Mouse (Mus musculus) telencephalon, adult 2 months (tissue): ENCODE data around the gene Pdgfc.
"Not testable (repeated sequence)": the region's sequence is repeated elsewhere in the genome, so short reads cannot be mapped to it uniquely, and the experiment has no call there.

Source experiments
- DNase-seq: peaks from one replicate; pipeline ENCODE4 v3.0.0-alpha.2; 2011; ENCODE audit warnings: low read depth, low spot score

Gene Pdgfc

GRCm38 (mm10) chr3:81045344-81046050 lies 9.3 kb downstream of the Pdgfc start:
- DNase-seq, result no peak

- no peak for DNase-seq
These were observed 10.7 kb downstream of the Pdgfc start for GRCm38 (mm10) chr3:81046652-81047607.

- DNase-seq, result no peak
These were observed 15.3 kb downstream of the Pdgfc start for GRCm38 (mm10) chr3:81051522-81051921.

GRCm38 (mm10) chr3:81052422-81052821 lies 16.2 kb downstream of the Pdgfc start:
- DNase-seq, result no peak

- DNase-seq, result no peak
These were observed 17.9 kb downstream of the Pdgfc start for GRCm38 (mm10) chr3:81054074-81054473.

- no peak for DNase-seq
These were observed 21.5 kb downstream of the Pdgfc start for GRCm38 (mm10) chr3:81057719-81058118.

- DNase-seq, result no peak
These were observed 22.4 kb downstream of the Pdgfc start for GRCm38 (mm10) chr3:81058527-81059031.

- DNase-seq, result no peak
These were observed 32.3 kb downstream of the Pdgfc start for GRCm38 (mm10) chr3:81068550-81068949.

GRCm38 (mm10) chr3:81101136-81101535 lies 64.9 kb downstream of the Pdgfc start:
- no peak for DNase-seq

- DNase-seq, result peak; percentile 44
These were observed 66.1 kb downstream of the Pdgfc start for GRCm38 (mm10) chr3:81102158-81102876.

GRCm38 (mm10) chr3:81102877-81103420 lies 66.7 kb downstream of the Pdgfc start:
- DNase-seq, result no peak

GRCm38 (mm10) chr3:81107515-81107914 lies 71.3 kb downstream of the Pdgfc start:
- no peak for DNase-seq

- DNase-seq, result no peak
These were observed 74.8 kb downstream of the Pdgfc start for GRCm38 (mm10) chr3:81110968-81111367.

GRCm38 (mm10) chr3:81112892-81113291 lies 76.7 kb downstream of the Pdgfc start:
- DNase-seq, result no peak

GRCm38 (mm10) chr3:81120664-81121063 lies 84.4 kb downstream of the Pdgfc start:
- no peak for DNase-seq

GRCm38 (mm10) chr3:81121731-81122130 lies 85.5 kb downstream of the Pdgfc start:
- no peak for DNase-seq

- no peak for DNase-seq
These were observed 87.2 kb downstream of the Pdgfc start for GRCm38 (mm10) chr3:81123461-81123860.

GRCm38 (mm10) chr3:81127013-81127412 lies 90.8 kb downstream of the Pdgfc start:
- no peak for DNase-seq

- DNase-seq, result no peak
These were observed 100.8 kb downstream of the Pdgfc start for GRCm38 (mm10) chr3:81136985-81137384.

GRCm38 (mm10) chr3:81138030-81138429 lies 101.8 kb downstream of the Pdgfc start:
- not testable (repeated sequence) for DNase-seq

GRCm38 (mm10) chr3:81143730-81144129 lies 107.5 kb downstream of the Pdgfc start:
- no peak for DNase-seq
